Mouse (Mus musculus): ENCODE data around the gene Fancd2os. TPM values are rescaled to one million over a fixed set of nuclear protein-coding genes. Genes with fewer than 3 reads are reported as not detected.
A peak's percentile ranks its signal among the peaks of the same experiment; 100 is the strongest.

Fancd2os gene
- polyA plus RNA-seq, 1 experiment from 2014 or later = 0.14 TPM

DNA sequence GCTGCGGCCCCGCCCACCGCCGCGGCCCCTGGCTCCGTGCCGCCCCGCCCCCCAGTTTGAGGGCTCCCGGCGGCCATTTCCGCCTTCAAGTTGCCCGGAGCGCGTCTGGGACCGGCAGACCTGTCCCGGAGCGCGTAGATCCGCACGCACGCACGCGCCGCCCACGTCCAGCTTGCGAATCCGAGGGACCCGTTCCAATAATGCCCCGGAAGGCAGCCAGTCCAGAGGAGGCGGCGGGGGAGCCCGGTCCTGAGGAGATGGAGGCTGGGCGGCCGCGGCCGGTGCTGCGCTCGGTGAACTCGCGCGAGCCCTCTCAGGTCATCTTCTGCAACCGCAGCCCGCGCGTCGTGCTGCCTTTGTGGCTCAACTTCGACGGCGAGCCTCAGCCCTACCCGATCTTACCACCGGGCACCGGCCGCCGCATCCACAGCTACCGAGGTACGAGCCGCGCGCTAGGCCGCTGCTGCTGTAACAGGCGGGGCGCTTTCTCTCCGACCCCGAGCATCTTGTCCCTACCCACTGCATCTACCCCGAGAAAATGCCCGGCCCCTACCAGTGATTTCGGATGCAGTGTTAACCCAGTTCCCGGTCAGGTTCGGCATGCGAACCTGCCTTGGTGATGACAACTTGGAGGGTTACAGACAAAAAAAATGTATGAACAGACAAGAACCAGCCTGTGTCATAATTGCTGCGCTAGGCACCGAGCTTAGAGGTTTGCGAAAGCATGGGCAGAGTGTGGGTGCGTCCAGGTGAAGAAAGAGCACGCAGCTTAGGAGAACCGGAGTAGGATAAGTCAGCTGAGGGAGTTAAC, 23.6 kb upstream of the Fancd2os start, which contains the start of gene Vhl:
Gene Vhl (plus strand): TSS at position 19 of the 811 bp plus-strand sequence.
- WGBS (ENCODE audit: insufficient replicate concordance) = under 1% methylated on average over 60 of the region's 76 CpGs
- peak within 1 kb of the TSS; percentile 87 for H3K27ac ChIP-seq (ENCODE audit: low read depth)
- ATAC-seq = peak; percentile 94
- peak within 1 kb of the TSS; percentile 74 for H3K9ac ChIP-seq (replicated peaks)
- peak; percentile 92 for DNase-seq
- H3K27me3 ChIP-seq (ENCODE audit: insufficient read depth, low read length) = no peaks in the 10 kb centered on the region
- peak within 1 kb of the TSS; percentile 78 for H3K4me3 ChIP-seq (ENCODE audit: low read depth, low read length)
- H3K36me3 ChIP-seq (replicated peaks; ENCODE audit: insufficient read depth, low read length) = peaks cover 9% of the 10 kb centered on the region
- TF ChIP-seq EP300 (IDR thresholded peaks at IDR 0.05; ENCODE audit: low read depth) (no peak), CTCF (IDR thresholded peaks at IDR 0.05; ENCODE audit: low read depth) (no peak; the same call in 1 of the 2 replicates)
- peaks cover 17% of the 10 kb centered on the region for H3K4me1 ChIP-seq (ENCODE audit: insufficient read depth)
- no peaks in the 10 kb centered on the region for H3K9me3 ChIP-seq (ENCODE audit: low read length)
- H3K4me2 ChIP-seq (ENCODE audit: low read depth, low read length) = peak within 1 kb of the TSS; percentile 83

DNA sequence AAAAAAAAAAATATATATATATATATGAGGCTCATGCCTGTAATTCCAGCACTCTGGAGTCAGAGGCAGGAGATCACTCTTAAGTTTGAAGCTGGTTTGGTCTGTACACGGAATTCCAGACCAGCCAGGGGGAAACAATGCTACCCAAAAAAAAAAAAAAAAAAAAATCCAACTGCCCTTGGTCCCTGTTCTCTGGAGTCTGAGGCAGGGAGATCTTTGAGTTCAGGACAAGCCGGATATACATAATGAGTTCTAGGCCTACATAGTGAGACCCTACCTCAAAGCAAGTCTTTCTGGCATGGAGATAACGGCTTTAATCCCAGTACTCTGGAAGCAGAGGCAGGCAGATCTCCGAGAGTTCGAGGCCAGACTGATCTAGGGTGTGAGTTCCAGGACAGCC, 22.9 kb upstream of the Fancd2os start:
- Histone ChIP-seq H3K27me3 (ENCODE audit: insufficient read depth, low read length) (no peaks in the 10 kb centered on the region), H3K36me3 (replicated peaks; ENCODE audit: insufficient read depth, low read length) (peaks cover 5% of the 10 kb centered on the region), H3K27ac (ENCODE audit: low read depth) (peak overlapping the region; percentile 87; the same call in 1 of the 2 replicates), H3K4me1 (ENCODE audit: insufficient read depth) (peaks cover 17% of the 10 kb centered on the region), H3K9ac (replicated peaks) (peak overlapping the region; percentile 74; the same call in 1 of the 2 replicates), H3K4me3 (ENCODE audit: low read depth, low read length) (peak overlapping the region; percentile 78), H3K4me2 (ENCODE audit: low read depth, low read length) (peak overlapping the region; percentile 83), H3K9me3 (ENCODE audit: low read length) (no peaks in the 10 kb centered on the region)
- no peak for TF ChIP-seq EP300 (IDR thresholded peaks at IDR 0.05; ENCODE audit: low read depth)
- no peak for TF ChIP-seq CTCF (IDR thresholded peaks at IDR 0.05; ENCODE audit: low read depth)
- no peak for DNase-seq
- no peak for ATAC-seq
- 49% methylated on average over 5 of the region's 5 CpGs for WGBS (ENCODE audit: insufficient replicate concordance)

DNA sequence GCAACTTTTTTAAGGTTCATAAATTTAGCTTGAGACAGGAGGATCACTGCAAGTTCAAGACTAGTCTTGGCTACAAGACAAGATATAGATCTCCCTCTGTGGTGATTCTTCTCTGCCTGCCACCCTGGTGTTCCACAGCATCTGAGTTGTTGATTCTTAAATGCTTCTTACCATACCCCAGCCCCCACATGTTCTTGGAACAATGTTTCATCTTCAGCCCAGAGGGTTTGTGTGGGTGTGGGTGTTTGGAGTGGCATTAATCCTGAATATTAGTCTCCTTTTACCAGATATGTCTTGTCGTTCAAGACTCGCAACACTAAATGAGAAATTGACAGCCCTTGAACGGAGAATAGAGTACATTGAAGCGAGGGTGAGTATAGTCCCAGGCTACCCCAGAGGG, 15.0 kb upstream of the Fancd2os start:
- Histone ChIP-seq H3K4me3 (ENCODE audit: low read depth, low read length) (no peak overlapping the region), H3K27ac (ENCODE audit: low read depth) (no peak overlapping the region), H3K4me2 (ENCODE audit: low read depth, low read length) (no peak overlapping the region), H3K9me3 (ENCODE audit: low read length) (no peaks in the 10 kb centered on the region), H3K9ac (replicated peaks) (no peak overlapping the region), H3K36me3 (replicated peaks; ENCODE audit: insufficient read depth, low read length) (peaks cover 41% of the 10 kb centered on the region), H3K4me1 (ENCODE audit: insufficient read depth) (no peaks in the 10 kb centered on the region), H3K27me3 (ENCODE audit: insufficient read depth, low read length) (no peaks in the 10 kb centered on the region)
- no peak for DNase-seq
- TF ChIP-seq CTCF (IDR thresholded peaks at IDR 0.05; ENCODE audit: low read depth) (no peak), EP300 (IDR thresholded peaks at IDR 0.05; ENCODE audit: low read depth) (no peak)
- 94% methylated on average over 4 of the region's 4 CpGs for WGBS (ENCODE audit: insufficient replicate concordance)
- ATAC-seq = no peak

DNA sequence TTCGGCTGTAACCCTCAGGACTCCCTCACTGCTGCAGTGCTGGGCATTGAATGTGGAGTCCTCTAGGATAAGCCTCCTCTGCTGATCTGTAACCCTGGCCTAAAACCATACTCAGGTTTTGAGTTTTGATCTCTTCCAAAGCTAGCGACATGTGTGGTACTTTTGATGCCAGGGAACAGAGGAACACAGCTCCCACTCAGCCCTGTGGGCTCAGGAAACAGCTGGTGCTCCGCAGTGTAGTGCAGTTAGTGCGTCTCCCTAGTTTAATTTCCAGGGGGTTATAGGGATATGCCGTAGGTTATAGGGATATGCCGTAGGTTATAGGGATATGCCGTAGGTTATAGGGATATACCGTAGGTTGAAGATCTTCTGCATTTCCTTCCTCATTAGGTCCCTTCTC, 14.5 kb upstream of the Fancd2os start:
- Histone ChIP-seq H3K27ac (ENCODE audit: low read depth) (no peak overlapping the region), H3K36me3 (replicated peaks; ENCODE audit: insufficient read depth, low read length) (peaks cover 41% of the 10 kb centered on the region), H3K4me2 (ENCODE audit: low read depth, low read length) (no peak overlapping the region), H3K4me3 (ENCODE audit: low read depth, low read length) (no peak overlapping the region), H3K9me3 (ENCODE audit: low read length) (no peaks in the 10 kb centered on the region), H3K27me3 (ENCODE audit: insufficient read depth, low read length) (no peaks in the 10 kb centered on the region), H3K4me1 (ENCODE audit: insufficient read depth) (no peaks in the 10 kb centered on the region), H3K9ac (replicated peaks) (no peak overlapping the region)
- no peak for ATAC-seq
- TF ChIP-seq EP300 (IDR thresholded peaks at IDR 0.05; ENCODE audit: low read depth) (no peak), CTCF (IDR thresholded peaks at IDR 0.05; ENCODE audit: low read depth) (no peak)
- DNase-seq = no peak
- WGBS (ENCODE audit: insufficient replicate concordance) = 91% methylated on average over 8 of the region's 8 CpGs

DNA sequence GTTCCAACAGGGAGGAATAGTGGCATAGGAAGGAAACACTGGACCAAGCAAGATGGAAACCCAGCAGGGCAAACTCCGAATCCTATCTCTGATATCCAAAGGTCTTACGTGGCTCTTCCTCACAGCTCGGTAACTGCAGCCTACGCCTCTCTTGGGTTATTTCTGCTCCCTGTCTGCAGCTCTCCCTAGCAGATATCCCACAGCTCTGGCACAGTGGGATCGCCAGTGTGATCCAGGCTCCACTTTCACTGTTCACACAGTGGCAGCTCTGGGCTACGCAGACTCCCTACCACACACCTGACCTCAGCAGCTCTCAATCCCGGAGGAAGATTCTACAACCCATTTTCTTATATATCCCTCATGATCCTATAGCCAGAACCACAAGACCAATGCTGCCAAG, 13.6 kb upstream of the Fancd2os start:
- no peak for TF ChIP-seq CTCF (IDR thresholded peaks at IDR 0.05; ENCODE audit: low read depth)
- TF ChIP-seq EP300 (IDR thresholded peaks at IDR 0.05; ENCODE audit: low read depth) = no peak
- H3K4me2 ChIP-seq (ENCODE audit: low read depth, low read length) = no peak overlapping the region
- no peaks in the 10 kb centered on the region for H3K4me1 ChIP-seq (ENCODE audit: insufficient read depth)
- H3K9ac ChIP-seq (replicated peaks) = no peak overlapping the region
- no peaks in the 10 kb centered on the region for H3K9me3 ChIP-seq (ENCODE audit: low read length)
- ATAC-seq (no peak), DNase-seq (no peak)
- H3K27me3 ChIP-seq (ENCODE audit: insufficient read depth, low read length) = no peaks in the 10 kb centered on the region
- no peak overlapping the region for H3K4me3 ChIP-seq (ENCODE audit: low read depth, low read length)
- H3K36me3 ChIP-seq (replicated peaks; ENCODE audit: insufficient read depth, low read length) = peaks cover 41% of the 10 kb centered on the region
- WGBS (ENCODE audit: insufficient replicate concordance) = 88% methylated on average over 7 of the region's 7 CpGs
- no peak overlapping the region for H3K27ac ChIP-seq (ENCODE audit: low read depth)

DNA sequence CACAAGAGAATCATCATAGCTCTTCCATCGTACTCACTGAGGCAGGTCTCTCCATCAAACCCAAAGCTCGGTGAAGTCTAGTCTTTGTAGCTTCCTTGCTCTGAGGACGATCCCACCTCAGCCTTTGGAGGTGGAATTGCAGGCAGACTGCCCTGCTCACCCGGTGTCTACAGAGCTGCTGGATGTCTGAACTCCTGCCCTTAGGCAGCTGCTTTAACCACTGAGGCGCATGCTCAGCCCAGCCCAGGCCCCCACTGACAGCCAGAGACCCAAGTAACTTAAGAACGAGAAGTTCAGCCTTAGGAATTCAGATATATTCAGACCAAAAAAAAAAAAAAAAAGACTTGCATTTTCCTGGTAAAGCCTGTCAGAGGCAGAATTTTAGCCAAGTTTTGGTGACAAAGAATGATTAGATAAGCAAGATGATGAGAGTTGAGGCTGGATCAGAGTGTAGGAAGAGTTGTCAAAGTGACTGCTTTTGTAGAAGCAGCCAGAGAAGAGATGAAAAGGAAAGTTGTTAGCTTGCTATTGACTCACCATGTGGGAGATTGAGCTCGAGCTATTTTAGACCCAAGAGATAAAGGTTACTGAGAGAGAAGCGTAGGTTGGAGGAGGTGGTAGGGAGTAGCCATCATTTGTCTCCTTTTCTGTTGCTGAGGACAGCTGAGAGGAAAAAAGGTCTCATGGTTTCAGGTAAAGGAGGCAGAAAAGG, 11.9 kb upstream of the Fancd2os start:
- peaks cover 37% of the 10 kb centered on the region for H3K36me3 ChIP-seq (replicated peaks; ENCODE audit: insufficient read depth, low read length)
- no peak overlapping the region for H3K4me2 ChIP-seq (ENCODE audit: low read depth, low read length)
- no peak overlapping the region for H3K4me3 ChIP-seq (ENCODE audit: low read depth, low read length)
- H3K9ac ChIP-seq (replicated peaks) = no peak overlapping the region
- H3K27me3 ChIP-seq (ENCODE audit: insufficient read depth, low read length) = no peaks in the 10 kb centered on the region
- H3K27ac ChIP-seq (ENCODE audit: low read depth) = no peak overlapping the region
- DNase-seq (no peak), ATAC-seq (no peak)
- 79% methylated on average over 8 of the region's 8 CpGs for WGBS (ENCODE audit: insufficient replicate concordance)
- peaks cover 4% of the 10 kb centered on the region; the same call in 1 of the 2 replicates for H3K4me1 ChIP-seq (ENCODE audit: insufficient read depth)
- H3K9me3 ChIP-seq (ENCODE audit: low read length) = no peaks in the 10 kb centered on the region
- no peak for TF ChIP-seq EP300 (IDR thresholded peaks at IDR 0.05; ENCODE audit: low read depth)
- TF ChIP-seq CTCF (IDR thresholded peaks at IDR 0.05; ENCODE audit: low read depth) = no peak
